In genomic region chr12:90059786-90060185, GRCm38 (mm10) we compare ENCODE assay signal across 18 mouse cellular contexts.
DNase-seq lines count a peak whose midpoint lies in the region.
"Had no signal": no experiment of that assay in that cellular context is flagged by ENCODE, and none has a peak within 500 bp of the region (broad histone marks: within the 10 kb centered on the region; RNA-seq: fewer than 3 reads in every experiment).

No protein-coding gene starts in this region.

- intact Hi-C loops in left cerebral cortex, postnatal 4 days (cut with DNase I), result no loop called here
- intact Hi-C loops in left cerebral cortex, postnatal 36 days (cut with DNase I), result no loop called here

- peak; percentile 8 to 55 for DNase-seq in layer of hippocampus, adult 18-20 months (ENCODE audit: low spot score in 2 of 2)
- DNase-seq in layer of hippocampus, adult 8-10 months (ENCODE audit: low spot score in 2 of 2), result no peak
- peak; percentile 26 to 28 for DNase-seq in left cerebral cortex, adult 9 months (ENCODE audit: low spot score in 2 of 2)
- no peak for DNase-seq in left cerebral cortex, postnatal 4 days
- DNase-seq in left cerebral cortex, postnatal 36 days (ENCODE audit: low spot score in 2 of 2), result peak; percentile 6 to 19
- DNase-seq in telencephalon, adult 2 months (ENCODE audit: low read depth, low spot score), result peak; percentile 44
- DNase-seq: adrenal gland, postnatal 25 days; B cell, adult 2 months; cerebellum, adult 18-20 months; cerebellum, postnatal 10 days; forebrain, postnatal 0 days; gastrocnemius, postnatal 14 days; heart, postnatal 14 days; kidney, adult 11 months; kidney, postnatal 14 days; liver, embryonic 13.5 days; lung, adult 18-20 months; lung, postnatal 4 days had no signal

Comparison
In these comparisons a context has a peak if more than half of its experiments do, and no peak if none do; other contexts are left out.
1. DNase-seq: peak in layer of hippocampus, adult 18-20 months (2 of 2), left cerebral cortex, adult 9 months (2 of 2), left cerebral cortex, postnatal 36 days (2 of 2) and telencephalon, adult 2 months (single experiment); none in layer of hippocampus, adult 8-10 months (0 of 2) and left cerebral cortex, postnatal 4 days (single experiment).